Mouse (Mus musculus): ENCODE measurements around the gene Pgp. TPM values are rescaled to one million over a fixed set of nuclear protein-coding genes. Genes with fewer than 3 reads are reported as not detected.
"Not testable (repeated sequence)": the region's sequence is repeated elsewhere in the genome, so short reads cannot be mapped to it uniquely, and the experiment has no call there.

The Pgp gene
- polyA plus RNA-seq (2015; fragmentation: Nextera tagmentation; extraction: Ambion mirVana), result 61.7 and 64.0 TPM in 2 replicates

DNA sequence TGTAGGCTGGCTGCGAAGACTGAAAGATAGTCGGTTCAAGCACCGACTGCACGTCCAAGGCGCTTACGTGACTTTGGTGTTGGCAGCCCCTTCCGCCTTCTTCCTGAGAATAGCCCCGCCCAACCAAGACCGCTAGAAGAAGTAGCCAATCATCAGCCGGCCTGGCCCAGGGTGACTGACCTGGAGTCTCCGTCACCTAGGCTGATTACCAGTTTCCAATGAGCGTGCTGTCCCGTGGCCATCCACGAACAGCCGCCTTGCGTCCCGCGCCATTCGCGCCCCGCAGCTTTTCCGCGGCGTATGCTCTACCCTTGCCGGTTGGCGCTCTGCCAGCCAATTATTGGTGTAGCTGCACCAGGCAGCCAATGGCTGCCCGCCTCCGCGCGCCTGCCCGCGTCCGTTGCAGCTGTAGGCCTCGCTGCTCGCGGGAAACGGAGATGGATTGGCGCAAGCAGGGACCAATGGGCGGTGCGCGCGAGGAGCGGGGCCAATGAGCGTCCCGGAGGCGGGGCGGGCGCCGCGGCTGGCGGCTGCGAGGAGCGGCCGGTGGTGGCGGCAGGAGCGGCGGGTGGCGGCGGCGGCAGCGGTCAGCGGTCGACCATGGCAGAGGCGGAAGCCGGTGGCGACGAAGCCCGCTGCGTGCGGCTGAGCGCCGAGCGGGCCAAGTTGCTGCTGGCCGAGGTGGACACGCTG lies at the start of gene Pgp, which contains the start of gene E4f1:
Pgp (plus strand) TSS at position 483 of the 693 bp plus-strand sequence.
E4f1 (minus strand) TSS at position 404 of the 693 bp plus-strand sequence.
- Histone ChIP-seq H3K36me3 (ENCODE audit: insufficient read depth, low read length) (peaks cover 7% of the 10 kb centered on the region; the same call in 1 of the 2 replicates), H3K4me2 (ENCODE audit: low read length) (peak within 1 kb of the TSS; percentile 95), H3K4me3 (replicated peaks; ENCODE audit: low read depth, low read length) (peak within 1 kb of the TSS; percentile 70), H3K9ac (ENCODE audit: low read depth, low read length) (peak within 1 kb of the TSS; percentile 82), H3K9me3 (replicated peaks; ENCODE audit: low read length) (no peaks in the 10 kb centered on the region), H3K27me3 (ENCODE audit: insufficient read depth, low read length) (no peaks in the 10 kb centered on the region), H3K27ac (peak within 1 kb of the TSS; percentile 81), H3K4me1 (replicated peaks; ENCODE audit: insufficient read depth, low read length) (peaks cover 24% of the 10 kb centered on the region)
- ATAC-seq (replicated peaks; ENCODE audit: low FRiP score, low read depth), result peak; percentile 95
- under 1% methylated on average over 62 of the region's 75 CpGs for WGBS
- TF ChIP-seq CTCF (IDR thresholded peaks at IDR 0.05; ENCODE audit: low read depth), result no peak
- peak; percentile 98 for DNase-seq (ENCODE audit: low spot score)

DNA sequence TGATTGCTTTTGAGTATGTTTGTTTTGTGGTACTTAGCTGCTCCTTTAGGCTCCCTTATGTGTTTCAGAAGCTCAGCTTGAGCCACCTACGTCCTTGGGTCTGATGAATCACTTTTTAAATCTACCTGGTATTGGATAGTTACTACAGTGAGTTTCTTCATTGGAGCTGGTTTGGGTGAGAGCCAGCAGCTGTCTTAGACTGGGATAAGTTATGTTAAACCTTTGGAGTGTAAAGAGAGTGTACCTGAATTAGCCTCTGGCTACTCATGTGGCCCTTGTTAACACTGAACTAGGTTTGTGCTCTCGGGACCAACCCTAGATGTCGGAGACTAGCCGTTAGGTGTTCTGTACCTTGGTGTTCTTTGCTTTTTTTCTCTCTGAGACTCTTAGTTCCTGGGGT lies 47.1 kb upstream of the Pgp start:
- Histone ChIP-seq H3K4me2 (ENCODE audit: low read length) (no peak overlapping the region), H3K9me3 (replicated peaks; ENCODE audit: low read length) (no peaks in the 10 kb centered on the region), H3K36me3 (ENCODE audit: insufficient read depth, low read length) (peaks cover 51% of the 10 kb centered on the region), H3K4me3 (replicated peaks; ENCODE audit: low read depth, low read length) (no peak overlapping the region), H3K27me3 (ENCODE audit: insufficient read depth, low read length) (no peaks in the 10 kb centered on the region), H3K9ac (ENCODE audit: low read depth, low read length) (no peak overlapping the region), H3K27ac (no peak overlapping the region), H3K4me1 (replicated peaks; ENCODE audit: insufficient read depth, low read length) (no peaks in the 10 kb centered on the region)
- TF ChIP-seq CTCF (IDR thresholded peaks at IDR 0.05; ENCODE audit: low read depth), result no peak
- WGBS, result 89% methylated on average over 4 of the region's 4 CpGs
- ATAC-seq (replicated peaks; ENCODE audit: low FRiP score, low read depth) (no peak), DNase-seq (ENCODE audit: low spot score) (no peak)

DNA sequence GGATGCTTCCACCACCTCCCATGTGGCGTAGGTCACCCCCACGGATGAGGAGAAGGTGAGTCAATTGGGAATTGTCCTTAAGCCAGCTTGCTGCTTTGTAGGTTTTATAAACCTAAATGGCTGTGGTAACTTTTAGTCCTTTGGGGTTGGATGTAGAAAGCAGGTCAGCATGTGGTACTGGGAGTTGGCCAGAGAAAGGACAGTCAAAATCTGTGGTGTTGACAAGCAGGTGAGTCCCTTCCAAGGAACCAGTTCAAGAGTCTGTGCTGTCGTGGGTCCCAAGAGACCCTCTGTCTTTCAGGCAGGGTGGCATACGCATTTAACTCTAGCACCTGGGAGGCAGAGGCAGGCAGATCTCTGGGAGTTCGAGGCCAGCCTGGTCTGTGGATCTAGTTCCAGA lies 45.7 kb upstream of the Pgp start:
- no peaks in the 10 kb centered on the region for H3K9me3 ChIP-seq (replicated peaks; ENCODE audit: low read length)
- no peak for TF ChIP-seq CTCF (IDR thresholded peaks at IDR 0.05; ENCODE audit: low read depth)
- no peak for ATAC-seq (replicated peaks; ENCODE audit: low FRiP score, low read depth)
- no peak overlapping the region for H3K27ac ChIP-seq
- H3K27me3 ChIP-seq (ENCODE audit: insufficient read depth, low read length), result no peaks in the 10 kb centered on the region
- H3K4me1 ChIP-seq (replicated peaks; ENCODE audit: insufficient read depth, low read length), result no peaks in the 10 kb centered on the region
- no peak for DNase-seq (ENCODE audit: low spot score)
- H3K9ac ChIP-seq (ENCODE audit: low read depth, low read length), result no peak overlapping the region
- H3K4me3 ChIP-seq (replicated peaks; ENCODE audit: low read depth, low read length), result no peak overlapping the region
- H3K36me3 ChIP-seq (ENCODE audit: insufficient read depth, low read length), result peaks cover 41% of the 10 kb centered on the region
- 92% methylated on average over 5 of the region's 5 CpGs for WGBS
- H3K4me2 ChIP-seq (ENCODE audit: low read length), result no peak overlapping the region

DNA sequence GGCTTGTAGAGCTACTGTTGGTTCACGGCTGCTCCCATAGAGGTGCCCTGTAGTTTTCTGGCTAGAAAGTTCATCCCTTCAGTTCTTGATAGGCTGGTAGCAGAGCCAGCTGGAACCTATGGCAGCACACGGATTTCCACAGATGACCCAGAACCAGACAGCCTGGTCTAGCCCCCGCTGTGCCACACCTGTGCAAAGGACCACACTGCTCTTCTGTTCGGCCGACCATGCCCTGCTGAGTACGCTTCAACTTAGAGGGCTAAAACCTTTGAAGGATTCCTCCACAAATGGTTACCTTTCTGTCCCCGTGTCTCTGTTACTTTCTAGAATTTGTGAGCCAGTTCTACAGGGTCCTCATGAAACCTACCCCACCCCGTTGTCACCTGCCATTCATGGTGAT lies 44.9 kb upstream of the Pgp start:
- H3K9me3 ChIP-seq (replicated peaks; ENCODE audit: low read length); H3K4me2 ChIP-seq (ENCODE audit: low read length); H3K4me3 ChIP-seq (replicated peaks; ENCODE audit: low read depth, low read length); ATAC-seq (replicated peaks; ENCODE audit: low FRiP score, low read depth); DNase-seq (ENCODE audit: low spot score); H3K27ac ChIP-seq; H3K27me3 ChIP-seq (ENCODE audit: insufficient read depth, low read length); H3K9ac ChIP-seq (ENCODE audit: low read depth, low read length); H3K4me1 ChIP-seq (replicated peaks; ENCODE audit: insufficient read depth, low read length): not testable (repeated sequence)
- peaks cover 35% of the 10 kb centered on the region for H3K36me3 ChIP-seq (ENCODE audit: insufficient read depth, low read length)
- WGBS, result 97% methylated on average over 4 of the region's 8 CpGs

DNA sequence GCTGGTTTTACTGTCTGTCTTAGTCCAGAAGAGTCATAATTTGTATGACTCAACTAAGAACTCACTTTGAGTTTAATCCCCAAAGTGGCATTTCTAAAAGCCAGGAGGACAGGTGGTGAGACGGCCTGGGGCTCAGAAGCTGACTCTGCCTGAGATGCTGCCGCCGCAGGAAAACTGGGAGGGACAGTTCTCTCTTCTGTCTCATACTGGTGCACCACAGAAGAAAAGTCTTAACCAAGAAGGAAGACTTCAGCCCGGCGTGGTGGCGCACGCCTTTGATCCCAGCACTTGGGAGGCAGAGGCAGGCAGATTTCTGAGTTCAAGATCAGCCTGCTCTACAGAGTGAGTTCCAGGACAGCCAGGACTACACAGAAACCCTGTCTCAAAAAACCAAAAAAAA lies 44.3 kb upstream of the Pgp start:
- H3K4me2 ChIP-seq (ENCODE audit: low read length), result peak overlapping the region; percentile 80; the same call in 1 of the 2 replicates
- H3K9me3 ChIP-seq (replicated peaks; ENCODE audit: low read length), result no peaks in the 10 kb centered on the region
- no peak overlapping the region for H3K9ac ChIP-seq (ENCODE audit: low read depth, low read length)
- no peak for DNase-seq (ENCODE audit: low spot score)
- H3K27me3 ChIP-seq (ENCODE audit: insufficient read depth, low read length), result no peaks in the 10 kb centered on the region
- H3K36me3 ChIP-seq (ENCODE audit: insufficient read depth, low read length), result peaks cover 31% of the 10 kb centered on the region
- H3K4me3 ChIP-seq (replicated peaks; ENCODE audit: low read depth, low read length), result no peak overlapping the region
- no peak for TF ChIP-seq CTCF (IDR thresholded peaks at IDR 0.05; ENCODE audit: low read depth)
- WGBS, result 87% methylated on average over 7 of the region's 7 CpGs
- peak overlapping the region; percentile 98 for H3K27ac ChIP-seq
- ATAC-seq (replicated peaks; ENCODE audit: low FRiP score, low read depth), result no peak
- H3K4me1 ChIP-seq (replicated peaks; ENCODE audit: insufficient read depth, low read length), result no peaks in the 10 kb centered on the region

DNA sequence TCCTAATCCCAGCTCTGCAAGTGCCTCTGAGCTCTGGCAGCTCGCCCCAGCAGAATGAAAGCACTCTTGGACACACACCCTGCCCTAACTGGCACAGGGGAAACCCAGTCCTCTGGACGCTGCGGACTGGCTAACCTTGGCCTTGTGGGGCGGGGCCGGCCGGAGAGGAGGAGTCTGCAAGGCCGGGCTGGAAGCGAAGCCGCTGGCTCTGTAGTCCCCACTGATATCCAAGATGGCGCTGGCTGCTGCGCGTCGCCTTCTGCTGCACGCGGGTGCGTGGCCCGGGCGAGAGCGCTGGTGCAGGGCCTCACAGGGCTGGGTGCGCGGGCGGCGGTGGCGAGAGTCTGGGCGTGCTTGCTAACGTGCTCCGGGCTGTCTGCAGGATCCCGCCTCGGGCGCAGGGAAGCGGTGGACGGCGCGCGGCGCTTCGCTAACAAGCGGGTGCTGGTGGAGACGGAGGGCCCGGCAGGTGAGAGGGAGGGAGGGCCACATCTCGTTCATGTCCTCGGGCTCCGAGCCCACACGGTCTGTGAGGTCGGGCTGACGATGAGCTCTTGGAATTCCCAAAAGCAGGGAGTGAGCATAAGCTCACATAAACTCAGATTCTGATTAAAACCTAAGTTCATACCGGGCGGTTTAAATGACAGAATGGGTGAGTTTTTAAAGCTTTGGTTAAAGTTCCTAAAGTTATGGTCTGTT lies 43.6 kb upstream of the Pgp start, which contains the start of gene Eci1:
Eci1 (plus strand) TSS at position 171 of the 699 bp plus-strand sequence.
- H3K4me2 ChIP-seq (ENCODE audit: low read length), result peak within 1 kb of the TSS; percentile 80
- peak within 1 kb of the TSS; percentile 76 for H3K4me3 ChIP-seq (replicated peaks; ENCODE audit: low read depth, low read length)
- H3K9me3 ChIP-seq (replicated peaks; ENCODE audit: low read length), result no peaks in the 10 kb centered on the region
- peak within 1 kb of the TSS; percentile 98 for H3K27ac ChIP-seq
- WGBS, result under 1% methylated on average over 48 of the region's 48 CpGs
- ATAC-seq (replicated peaks; ENCODE audit: low FRiP score, low read depth), result peak; percentile 97
- H3K9ac ChIP-seq (ENCODE audit: low read depth, low read length), result peak within 1 kb of the TSS; percentile 93
- no peaks in the 10 kb centered on the region for H3K4me1 ChIP-seq (replicated peaks; ENCODE audit: insufficient read depth, low read length)
- TF ChIP-seq CTCF (IDR thresholded peaks at IDR 0.05; ENCODE audit: low read depth), result no peak
- H3K27me3 ChIP-seq (ENCODE audit: insufficient read depth, low read length), result no peaks in the 10 kb centered on the region
- DNase-seq (ENCODE audit: low spot score), result peak; percentile 98
- H3K36me3 ChIP-seq (ENCODE audit: insufficient read depth, low read length), result peaks cover 23% of the 10 kb centered on the region

Measured in kidney, postnatal 0 days (tissue).